Mouse (Mus musculus) megakaryocyte, embryonic 14.5 days (primary cell): ENCODE measurements around the gene Nfatc4. TPM values are rescaled to one million over a fixed set of nuclear protein-coding genes. Genes with fewer than 3 reads are reported as not detected.
A peak's percentile ranks its signal among the peaks of the same experiment; 100 is the strongest.

Experiments
- H3K27me3 ChIP-seq: replicated peaks from 2 replicates; pipeline ENCODE3; 2012; ENCODE audit warnings: inconsistent platforms
- H3K36me3 ChIP-seq: replicated peaks from 2 replicates; pipeline ENCODE3; 2012; ENCODE audit warnings: low read length, inconsistent platforms, mixed read lengths
- H3K4me1 ChIP-seq: 2 replicates; pipeline ENCODE4 v1.6.1; 2012; ENCODE audit warnings: inconsistent platforms
- H3K4me3 ChIP-seq: replicated peaks from 2 replicates; pipeline ENCODE3; 2012; ENCODE audit warnings: moderate library complexity, mild to moderate bottlenecking, inconsistent platforms
- H3K9me3 ChIP-seq: 2 replicates; pipeline ENCODE4 v1.6.1; 2012; ENCODE audit warnings: inconsistent platforms
- FLI1 ChIP-seq: IDR thresholded peaks from 2 replicates; pipeline ENCODE4 v1.6.1; 2012; ENCODE audit warnings: low read length, inconsistent platforms, mixed read lengths
- GATA1 ChIP-seq: IDR thresholded peaks from 3 replicates; pipeline ENCODE4 v1.6.1; 2012; ENCODE audit warnings: mixed read lengths, low read length, inconsistent platforms, borderline replicate concordance
- polyA plus RNA-seq: library from polyadenylated mRNA; stranded (reverse); fragments of >175 nt; gene quantifications from 2 replicates; pipeline ENCODE4 v1.2.3, GENCODE M21; 2012; ENCODE audit warnings: low replicate concordance; ENCODE audit not compliant: insufficient read depth

Nfatc4 gene
- polyA plus RNA-seq, 1 experiment, result 0.08 TPM

GRCm38 (mm10) chr14:55819845-55820405, 3.0 kb upstream of the Nfatc4 start:
- no peaks in the 10 kb centered on the region for H3K9me3 ChIP-seq
- H3K27me3 ChIP-seq, result peaks cover 29% of the 10 kb centered on the region
- no peak overlapping the region for H3K4me3 ChIP-seq
- peaks cover 25% of the 10 kb centered on the region for H3K4me1 ChIP-seq
- TF ChIP-seq GATA1 (no peak), FLI1 (no peak)
- no peaks in the 10 kb centered on the region for H3K36me3 ChIP-seq

GRCm38 (mm10) chr14:55820576-55820975, 2.4 kb upstream of the Nfatc4 start:
- H3K36me3 ChIP-seq, result no peaks in the 10 kb centered on the region
- no peaks in the 10 kb centered on the region for H3K9me3 ChIP-seq
- TF ChIP-seq GATA1 (no peak), FLI1 (no peak)
- H3K27me3 ChIP-seq, result peaks cover 33% of the 10 kb centered on the region
- no peak overlapping the region for H3K4me3 ChIP-seq
- peaks cover 27% of the 10 kb centered on the region for H3K4me1 ChIP-seq

GRCm38 (mm10) chr14:55822435-55822990, 431 bp upstream of the Nfatc4 start:
- Histone ChIP-seq H3K9me3 (no peaks in the 10 kb centered on the region), H3K4me3 (peak overlapping the region; percentile 87), H3K27me3 (peaks cover 51% of the 10 kb centered on the region), H3K4me1 (peaks cover 26% of the 10 kb centered on the region), H3K36me3 (no peaks in the 10 kb centered on the region)
- TF ChIP-seq GATA1 (no peak), FLI1 (no peak)

- peaks cover 66% of the 10 kb centered on the region for H3K27me3 ChIP-seq
- no peaks in the 10 kb centered on the region for H3K36me3 ChIP-seq
- peaks cover 33% of the 10 kb centered on the region for H3K4me1 ChIP-seq
- no peaks in the 10 kb centered on the region for H3K9me3 ChIP-seq
- no peak for TF ChIP-seq GATA1
- TF ChIP-seq FLI1, result no peak
- no peak overlapping the region for H3K4me3 ChIP-seq
These were observed 1.1 kb downstream of the Nfatc4 start for GRCm38 (mm10) chr14:55824001-55824480.

GRCm38 (mm10) chr14:55824481-55825215, 1.7 kb downstream of the Nfatc4 start:
- no peaks in the 10 kb centered on the region for H3K9me3 ChIP-seq
- no peak for TF ChIP-seq GATA1
- TF ChIP-seq FLI1, result no peak
- H3K27me3 ChIP-seq, result peaks cover 72% of the 10 kb centered on the region
- H3K4me1 ChIP-seq, result peaks cover 33% of the 10 kb centered on the region
- no peak overlapping the region for H3K4me3 ChIP-seq
- no peaks in the 10 kb centered on the region for H3K36me3 ChIP-seq

- Histone ChIP-seq H3K9me3 (no peaks in the 10 kb centered on the region), H3K27me3 (peaks cover 80% of the 10 kb centered on the region), H3K4me1 (peaks cover 33% of the 10 kb centered on the region), H3K36me3 (no peaks in the 10 kb centered on the region), H3K4me3 (peak overlapping the region; percentile 8)
- no peak for TF ChIP-seq GATA1
- no peak for TF ChIP-seq FLI1
These were observed 2.5 kb downstream of the Nfatc4 start for GRCm38 (mm10) chr14:55825216-55826051.

GRCm38 (mm10) chr14:55826142-55826541, 3.2 kb downstream of the Nfatc4 start:
- Histone ChIP-seq H3K4me3 (no peak overlapping the region), H3K36me3 (no peaks in the 10 kb centered on the region), H3K4me1 (peaks cover 33% of the 10 kb centered on the region), H3K9me3 (no peaks in the 10 kb centered on the region), H3K27me3 (peaks cover 85% of the 10 kb centered on the region)
- TF ChIP-seq FLI1 (no peak), GATA1 (no peak)

GRCm38 (mm10) chr14:55826551-55827340, 3.8 kb downstream of the Nfatc4 start:
- TF ChIP-seq FLI1 (no peak), GATA1 (no peak)
- Histone ChIP-seq H3K36me3 (no peaks in the 10 kb centered on the region), H3K9me3 (no peaks in the 10 kb centered on the region), H3K4me3 (no peak overlapping the region), H3K27me3 (peaks cover 91% of the 10 kb centered on the region), H3K4me1 (peaks cover 33% of the 10 kb centered on the region)
